Mouse (Mus musculus) heart, embryonic 15.5 days (tissue): ENCODE measurements around the gene Smoc2. TPM values are rescaled to one million over a fixed set of nuclear protein-coding genes. Genes with fewer than 3 reads are reported as not detected.

Experiments used
- ATAC-seq: fragments of 200-750 bp; cut with Nextera tagmentation; replicated peaks from 2 replicates; pipeline ENCODE4 v1.8.0; 2017; ENCODE audit warnings: low read depth, moderate TSS enrichment; ENCODE audit not compliant: insufficient number of reproducible peaks, insufficient read depth, low FRiP score
- H3K27ac ChIP-seq: fragments of 300-500 bp; sonication (generic); 2 replicates; pipeline ENCODE4 v1.5.1; 2015; ENCODE audit warnings: mild to moderate bottlenecking, inconsistent platforms
- H3K27me3 ChIP-seq: fragments of 300-500 bp; sonication (generic); 2 replicates; pipeline ENCODE4 v1.6.1; 2015; ENCODE audit warnings: inconsistent platforms
- H3K36me3 ChIP-seq: fragments of 300-500 bp; sonication (generic); 2 replicates; pipeline ENCODE4 v1.6.1; 2015; ENCODE audit warnings: mild to moderate bottlenecking, inconsistent platforms
- H3K4me1 ChIP-seq: fragments of 300-500 bp; sonication (generic); replicated peaks from 2 replicates; pipeline ENCODE4 v1.6.1; 2015; ENCODE audit warnings: inconsistent platforms
- H3K4me2 ChIP-seq: fragments of 300-500 bp; sonication (generic); 2 replicates; pipeline ENCODE4 v1.6.1; 2015; ENCODE audit warnings: inconsistent platforms, mild to moderate bottlenecking, moderate library complexity
- H3K4me3 ChIP-seq: fragments of 300-500 bp; sonication (generic); 2 replicates; pipeline ENCODE4 v1.5.1; 2015; ENCODE audit warnings: mild to moderate bottlenecking, inconsistent platforms
- H3K9ac ChIP-seq: fragments of 300-500 bp; sonication (generic); 2 replicates; pipeline ENCODE4 v1.6.1; 2015; ENCODE audit warnings: mild to moderate bottlenecking, inconsistent platforms
- H3K9me3 ChIP-seq: fragments of 300-500 bp; sonication (generic); replicated peaks from 2 replicates; pipeline ENCODE4 v1.6.1; 2016; ENCODE audit warnings: inconsistent platforms
- WGBS: fragments of 180-500 bp; shearing (Covaris S2); methylation state at CpG from one replicate; pipeline ENCODE4 v1.1.7; 2015; ENCODE audit warnings: mixed read lengths; 5-methylcytosine and 5-hydroxymethylcytosine counted together
- polyA plus RNA-seq: library from polyadenylated mRNA; unstranded; fragments of >200 nt; fragmentation: Nextera tagmentation; extraction: Ambion mirVana; gene quantifications from 2 replicates; pipeline ENCODE4 v1.2.1, GENCODE M21; 2015

Smoc2 gene
- polyA plus RNA-seq, 1 experiment from 2014 or later, result 37.1 TPM

DNA sequence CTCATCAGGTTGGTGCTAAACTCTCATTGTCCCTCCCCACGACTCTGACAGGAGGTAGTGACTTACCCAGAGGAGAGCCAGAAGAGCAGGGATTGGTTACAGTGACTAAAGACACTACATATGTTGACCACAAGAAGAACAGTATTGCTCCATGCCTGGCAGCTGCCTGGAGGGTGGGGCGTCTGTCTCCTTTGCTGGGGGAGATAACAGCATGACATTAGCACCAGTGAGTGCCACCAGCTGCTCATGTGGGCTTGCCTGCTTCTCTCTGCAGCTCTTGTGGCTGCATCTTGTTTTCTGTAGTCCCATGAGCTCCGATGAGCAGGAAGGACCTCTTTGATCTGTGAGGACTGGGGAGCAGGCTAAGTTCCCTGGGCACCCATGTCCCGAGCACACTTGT is 29.7 kb upstream of the Smoc2 start:
- no peak for ATAC-seq
- no peaks in the 10 kb centered on the region for H3K9me3 ChIP-seq
- WGBS, result 20% methylated on average over 4 of the region's 4 CpGs
- H3K4me1 ChIP-seq, result peaks cover 13% of the 10 kb centered on the region; the same call in 1 of the 2 replicates
- H3K27ac ChIP-seq, result no peak overlapping the region
- H3K4me3 ChIP-seq, result no peak overlapping the region
- H3K9ac ChIP-seq, result no peak overlapping the region
- H3K27me3 ChIP-seq, result peaks cover 31% of the 10 kb centered on the region
- H3K4me2 ChIP-seq, result no peak overlapping the region
- no peaks in the 10 kb centered on the region for H3K36me3 ChIP-seq

GRCm38 (mm10) chr17:14250401-14250800 is 28.9 kb upstream of the Smoc2 start:
- peaks cover 13% of the 10 kb centered on the region; the same call in 1 of the 2 replicates for H3K4me1 ChIP-seq
- no peak overlapping the region for H3K4me3 ChIP-seq
- H3K9ac ChIP-seq, result no peak overlapping the region
- H3K4me2 ChIP-seq, result no peak overlapping the region
- no peaks in the 10 kb centered on the region for H3K9me3 ChIP-seq
- no peak for ATAC-seq
- H3K27ac ChIP-seq, result no peak overlapping the region
- H3K27me3 ChIP-seq, result peaks cover 31% of the 10 kb centered on the region
- no peaks in the 10 kb centered on the region for H3K36me3 ChIP-seq
- WGBS, result 77% methylated on average over 8 of the region's 8 CpGs

- no peak for ATAC-seq
These were observed 26.9 kb upstream of the Smoc2 start for GRCm38 (mm10) chr17:14252456-14252855.

GRCm38 (mm10) chr17:14254616-14255015 is 24.7 kb upstream of the Smoc2 start:
- no peak for ATAC-seq
- 64% methylated on average over 5 of the region's 5 CpGs for WGBS

More at GRCm38 (mm10) chr17:14252456-14252855, 26.9 kb upstream of the Smoc2 start:
- peaks cover 13% of the 10 kb centered on the region; the same call in 1 of the 2 replicates for H3K4me1 ChIP-seq
- H3K9ac ChIP-seq, result no peak overlapping the region
- 65% methylated on average over 7 of the region's 7 CpGs for WGBS
- H3K27ac ChIP-seq, result no peak overlapping the region
- H3K9me3 ChIP-seq, result no peaks in the 10 kb centered on the region
- H3K36me3 ChIP-seq, result no peaks in the 10 kb centered on the region
- no peak overlapping the region for H3K4me2 ChIP-seq
- H3K4me3 ChIP-seq, result no peak overlapping the region
- peaks cover 23% of the 10 kb centered on the region for H3K27me3 ChIP-seq

DNA sequence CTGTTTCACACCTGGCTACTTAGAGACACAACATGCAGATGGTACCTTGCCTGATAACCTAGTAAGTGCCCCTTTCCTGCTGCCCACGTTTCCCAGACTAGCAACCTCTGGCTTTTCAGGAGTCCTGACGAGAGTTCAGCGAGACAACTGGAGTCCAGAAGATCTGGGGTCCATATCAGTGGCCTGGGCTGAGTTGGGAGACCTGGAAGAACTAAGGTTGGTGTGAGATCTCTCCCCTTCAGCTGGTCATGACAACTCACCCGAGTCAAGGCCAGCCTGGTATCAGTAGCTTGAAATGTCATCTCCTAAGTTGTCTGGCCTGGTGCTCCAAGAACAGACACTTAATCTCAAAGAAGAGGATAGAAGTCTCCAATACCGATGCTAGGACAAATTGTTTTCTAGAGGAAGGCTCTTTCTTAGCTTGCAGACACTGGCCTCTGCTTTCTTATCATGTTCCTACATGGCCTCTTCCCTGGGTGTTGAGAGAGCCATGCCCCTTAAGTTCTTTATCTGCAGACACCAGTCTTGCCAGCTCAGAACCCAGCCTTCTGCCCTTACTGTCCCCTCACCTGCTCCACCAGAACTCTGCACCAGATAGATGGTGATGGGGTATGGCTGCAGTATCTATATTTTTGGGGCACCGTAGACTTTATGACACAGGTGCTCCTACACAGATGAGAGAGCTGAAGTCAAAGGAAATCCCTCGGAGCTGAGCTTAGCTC is 21.3 kb upstream of the Smoc2 start:
- Histone ChIP-seq H3K4me1 (peaks cover 9% of the 10 kb centered on the region; the same call in 1 of the 2 replicates), H3K9me3 (no peaks in the 10 kb centered on the region), H3K4me3 (no peak overlapping the region), H3K27me3 (peaks cover 15% of the 10 kb centered on the region; the same call in 1 of the 2 replicates), H3K27ac (no peak overlapping the region), H3K4me2 (no peak overlapping the region), H3K36me3 (no peaks in the 10 kb centered on the region), H3K9ac (no peak overlapping the region)
- 67% methylated on average over 7 of the region's 7 CpGs for WGBS
- no peak for ATAC-seq

More at GRCm38 (mm10) chr17:14254616-14255015, 24.7 kb upstream of the Smoc2 start:
- H3K4me1 ChIP-seq, result peaks cover 11% of the 10 kb centered on the region; the same call in 1 of the 2 replicates
- H3K4me3 ChIP-seq, result no peak overlapping the region
- H3K4me2 ChIP-seq, result no peak overlapping the region
- no peak overlapping the region for H3K9ac ChIP-seq
- H3K36me3 ChIP-seq, result no peaks in the 10 kb centered on the region
- no peaks in the 10 kb centered on the region for H3K9me3 ChIP-seq
- H3K27me3 ChIP-seq, result peaks cover 20% of the 10 kb centered on the region
- no peak overlapping the region for H3K27ac ChIP-seq

GRCm38 (mm10) chr17:14258906-14259305 is 20.4 kb upstream of the Smoc2 start:
- H3K36me3 ChIP-seq, result no peaks in the 10 kb centered on the region
- H3K4me3 ChIP-seq, result no peak overlapping the region
- no peak overlapping the region for H3K9ac ChIP-seq
- H3K27ac ChIP-seq, result no peak overlapping the region
- ATAC-seq, result no peak
- no peaks in the 10 kb centered on the region for H3K9me3 ChIP-seq
- WGBS, result 50% methylated on average over 6 of the region's 6 CpGs
- peaks cover 15% of the 10 kb centered on the region; the same call in 1 of the 2 replicates for H3K27me3 ChIP-seq
- no peak overlapping the region for H3K4me2 ChIP-seq
- peaks cover 15% of the 10 kb centered on the region for H3K4me1 ChIP-seq

GRCm38 (mm10) chr17:14260966-14261365 is 18.3 kb upstream of the Smoc2 start:
- H3K27me3 ChIP-seq, result peaks cover 15% of the 10 kb centered on the region; the same call in 1 of the 2 replicates
- H3K4me3 ChIP-seq, result no peak overlapping the region

DNA sequence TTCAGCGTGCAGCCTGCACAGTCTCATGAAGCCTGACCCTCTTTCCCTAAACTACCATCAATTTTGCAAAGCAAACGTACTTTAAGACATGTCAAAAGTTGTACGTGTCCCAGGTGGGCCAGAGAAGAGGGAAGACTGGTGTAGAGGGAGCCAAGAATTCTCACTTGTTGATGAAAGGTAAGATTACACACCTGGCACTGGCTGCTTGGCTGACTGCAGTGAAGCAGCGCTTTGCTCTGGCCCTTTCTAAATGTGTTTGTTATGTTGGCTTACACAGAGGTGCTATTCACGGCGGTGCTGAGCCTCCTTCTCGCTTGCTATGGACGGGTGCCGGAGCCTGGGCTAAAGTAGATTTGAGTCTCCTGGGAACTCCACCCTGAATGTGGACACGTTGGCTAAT is 17.1 kb upstream of the Smoc2 start:
- Histone ChIP-seq H3K4me2 (no peak overlapping the region), H3K27me3 (peaks cover 15% of the 10 kb centered on the region; the same call in 1 of the 2 replicates), H3K4me3 (no peak overlapping the region), H3K9me3 (no peaks in the 10 kb centered on the region), H3K36me3 (no peaks in the 10 kb centered on the region), H3K27ac (no peak overlapping the region), H3K4me1 (peaks cover 16% of the 10 kb centered on the region), H3K9ac (no peak overlapping the region)
- ATAC-seq, result no peak
- 67% methylated on average over 10 of the region's 10 CpGs for WGBS

More at GRCm38 (mm10) chr17:14260966-14261365, 18.3 kb upstream of the Smoc2 start:
- Histone ChIP-seq H3K36me3 (no peaks in the 10 kb centered on the region), H3K4me1 (peaks cover 16% of the 10 kb centered on the region), H3K27ac (no peak overlapping the region), H3K4me2 (no peak overlapping the region), H3K9me3 (no peaks in the 10 kb centered on the region), H3K9ac (no peak overlapping the region)
- ATAC-seq, result no peak
- 75% methylated on average over 3 of the region's 3 CpGs for WGBS

GRCm38 (mm10) chr17:14268001-14268400 is 11.3 kb upstream of the Smoc2 start:
- H3K4me2 ChIP-seq, result no peak overlapping the region
- no peak overlapping the region for H3K4me3 ChIP-seq
- H3K27me3 ChIP-seq, result peaks cover 15% of the 10 kb centered on the region
- ATAC-seq, result no peak
- no peaks in the 10 kb centered on the region for H3K36me3 ChIP-seq
- no peak overlapping the region for H3K9ac ChIP-seq
- WGBS, result 70% methylated on average over 4 of the region's 4 CpGs
- H3K27ac ChIP-seq, result no peak overlapping the region
- H3K9me3 ChIP-seq, result no peaks in the 10 kb centered on the region
- H3K4me1 ChIP-seq, result peaks cover 16% of the 10 kb centered on the region

DNA sequence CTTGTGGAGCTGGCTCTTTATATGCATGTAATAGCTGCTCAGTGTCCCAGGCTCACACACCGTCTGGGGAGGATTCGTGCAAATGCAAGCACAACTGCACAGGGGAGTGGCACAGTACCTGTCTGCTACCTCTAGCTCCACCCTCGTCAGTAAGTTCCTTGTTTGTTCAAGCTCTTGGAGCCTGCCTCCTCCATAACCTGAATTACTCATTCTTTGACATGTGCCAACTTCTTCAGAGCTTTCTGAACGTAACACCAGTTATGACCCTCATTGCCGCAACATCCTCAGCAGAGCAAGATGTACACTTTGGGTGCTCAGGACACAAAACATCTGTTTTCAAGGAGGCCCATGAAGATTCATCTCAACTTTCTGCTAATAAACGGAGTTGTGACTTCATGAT is 5.9 kb upstream of the Smoc2 start:
- H3K36me3 ChIP-seq, result no peaks in the 10 kb centered on the region
- WGBS, result 68% methylated on average over 6 of the region's 6 CpGs
- no peak overlapping the region for H3K9ac ChIP-seq
- peaks cover 60% of the 10 kb centered on the region for H3K27me3 ChIP-seq
- no peaks in the 10 kb centered on the region for H3K4me1 ChIP-seq
- ATAC-seq, result no peak
- H3K4me2 ChIP-seq, result no peak overlapping the region
- H3K9me3 ChIP-seq, result no peaks in the 10 kb centered on the region
- no peak overlapping the region for H3K4me3 ChIP-seq
- H3K27ac ChIP-seq, result no peak overlapping the region

DNA sequence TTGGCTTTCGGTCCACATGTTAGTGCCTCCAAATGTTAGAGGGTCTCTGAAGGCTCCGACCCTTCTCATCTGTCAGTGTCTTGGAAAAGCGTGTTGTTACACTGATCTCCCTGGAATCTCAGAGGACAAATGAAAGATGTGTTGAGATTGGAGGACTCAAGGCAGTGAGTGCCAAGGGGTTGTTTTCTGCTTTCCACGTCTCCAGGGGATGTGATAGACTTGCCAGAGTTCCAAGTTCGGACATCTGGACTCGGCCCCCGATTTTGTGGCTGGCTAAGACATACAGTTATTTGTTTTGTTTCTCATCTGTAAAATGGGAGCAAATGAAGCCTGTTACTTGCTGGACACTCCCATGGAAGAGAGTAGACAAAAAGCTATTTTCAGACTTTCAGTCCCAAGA is 2.0 kb upstream of the Smoc2 start:
- H3K27ac ChIP-seq, result no peak overlapping the region
- H3K36me3 ChIP-seq, result no peaks in the 10 kb centered on the region
- H3K9me3 ChIP-seq, result no peaks in the 10 kb centered on the region
- H3K27me3 ChIP-seq, result peaks cover 89% of the 10 kb centered on the region
- H3K4me2 ChIP-seq, result no peak overlapping the region
- WGBS, result 80% methylated on average over 7 of the region's 7 CpGs
- no peak overlapping the region for H3K4me3 ChIP-seq
- H3K4me1 ChIP-seq, result peaks cover 23% of the 10 kb centered on the region
- no peak overlapping the region for H3K9ac ChIP-seq
- no peak for ATAC-seq

GRCm38 (mm10) chr17:14279966-14280300 is 627 bp downstream of the Smoc2 start:
- Histone ChIP-seq H3K4me2 (peak overlapping the region; percentile 90), H3K9ac (peak overlapping the region; percentile 40; the same call in 1 of the 2 replicates), H3K36me3 (no peaks in the 10 kb centered on the region), H3K9me3 (no peaks in the 10 kb centered on the region), H3K4me1 (peaks cover 23% of the 10 kb centered on the region), H3K27ac (no peak overlapping the region; the same call in 1 of the 2 replicates), H3K27me3 (peaks cover 99% of the 10 kb centered on the region), H3K4me3 (peak overlapping the region; percentile 56)
- no peak for ATAC-seq
- 2% methylated on average over 10 of the region's 10 CpGs for WGBS
